Mouse (Mus musculus) heart, postnatal 25 days (tissue): ENCODE data around the gene Tekt3. TPM values are rescaled to one million over a fixed set of nuclear protein-coding genes. Genes with fewer than 3 reads are reported as not detected.

Experiments used
- DNase-seq: peaks from one replicate; pipeline ENCODE4 v3.0.0; 2022; ENCODE audit warnings: low spot score
- intact Hi-C: fragments of 180-260 bp; cut with DNase I; formaldehyde crosslinking; loops from one replicate; pipeline ENCODE4 v1.15.1; 2025
- total RNA-seq, 2 experiments: library from RNA; stranded (reverse); gene quantifications; 2 replicates each; pipeline ENCODE4 v1.2.3; 2021

The Tekt3 gene
- total RNA-seq, 2 experiments from 2014 or later = not detected

DNA sequence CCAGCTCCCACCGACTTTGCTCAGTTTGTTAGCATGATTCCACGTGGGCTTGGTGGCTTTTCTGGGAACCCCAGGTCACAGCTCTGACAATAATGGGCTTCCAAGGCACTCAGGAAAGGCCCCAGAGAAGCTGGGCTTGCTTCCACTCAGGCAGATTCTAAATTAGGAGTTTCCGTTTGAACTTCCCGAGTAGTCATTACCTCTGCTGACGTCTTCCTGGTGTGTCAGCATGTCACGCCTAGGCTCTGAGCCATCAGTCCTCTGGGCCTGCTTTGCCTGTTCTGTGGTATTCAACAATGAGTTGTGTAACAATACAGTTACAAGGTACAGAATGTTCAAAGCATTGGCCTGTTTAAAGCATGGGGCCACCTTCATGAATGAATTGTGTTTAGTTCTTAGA lies 74.8 kb downstream of the Tekt3 start:
- peak; percentile 77 for DNase-seq
- intact Hi-C loops = no loop called here

DNA sequence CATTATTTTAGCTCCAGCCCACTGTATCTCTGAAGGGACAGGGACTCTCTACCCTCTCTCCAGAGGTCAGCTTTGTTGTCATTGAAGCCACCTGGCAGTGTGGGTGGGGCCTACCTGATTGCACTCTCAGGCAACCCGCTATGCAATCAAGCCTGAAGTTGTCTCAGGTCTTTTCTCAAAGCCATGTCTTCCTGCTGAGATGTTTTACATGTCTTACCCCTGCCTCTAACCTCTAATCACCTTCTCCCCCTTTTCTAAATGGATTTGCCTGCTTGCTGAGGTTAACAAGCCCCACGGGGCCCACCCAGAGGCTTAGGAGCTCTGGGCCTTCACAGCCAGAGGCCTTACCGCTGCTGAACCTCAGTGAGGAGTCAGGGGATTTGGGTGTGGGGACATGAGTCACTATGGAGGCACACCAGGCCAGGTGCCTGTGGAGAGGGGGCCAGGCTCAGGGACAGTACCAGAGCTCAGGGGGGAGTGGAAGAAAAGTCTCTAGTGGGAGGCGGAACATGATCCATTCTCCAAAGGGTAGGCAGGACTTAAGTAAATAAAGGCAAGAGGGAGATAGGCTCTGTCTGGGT lies 75.5 kb downstream of the Tekt3 start:
- intact Hi-C loops = no loop called here
- no peak for DNase-seq

DNA sequence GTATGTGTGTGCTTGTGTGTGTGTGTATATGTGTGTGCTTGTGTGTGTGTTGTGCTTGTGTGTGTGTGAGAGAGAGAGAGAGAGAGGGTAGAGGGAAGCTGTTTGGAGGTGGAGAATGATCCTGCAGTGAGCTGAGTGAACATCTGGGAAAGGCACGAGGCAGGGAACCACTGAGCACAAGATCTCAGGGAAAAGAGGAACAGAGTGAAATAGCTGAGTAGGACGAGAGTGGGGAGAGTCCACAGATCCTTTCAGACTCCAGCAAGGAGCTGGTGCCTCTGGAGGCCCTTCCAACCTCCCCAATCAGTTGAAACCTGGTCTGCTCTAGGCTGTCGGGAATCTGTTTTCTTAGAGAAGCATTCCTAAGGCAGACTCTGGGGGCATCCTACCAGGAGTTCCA lies 77.3 kb downstream of the Tekt3 start:
- intact Hi-C loops = no loop called here
- DNase-seq = no peak

DNA sequence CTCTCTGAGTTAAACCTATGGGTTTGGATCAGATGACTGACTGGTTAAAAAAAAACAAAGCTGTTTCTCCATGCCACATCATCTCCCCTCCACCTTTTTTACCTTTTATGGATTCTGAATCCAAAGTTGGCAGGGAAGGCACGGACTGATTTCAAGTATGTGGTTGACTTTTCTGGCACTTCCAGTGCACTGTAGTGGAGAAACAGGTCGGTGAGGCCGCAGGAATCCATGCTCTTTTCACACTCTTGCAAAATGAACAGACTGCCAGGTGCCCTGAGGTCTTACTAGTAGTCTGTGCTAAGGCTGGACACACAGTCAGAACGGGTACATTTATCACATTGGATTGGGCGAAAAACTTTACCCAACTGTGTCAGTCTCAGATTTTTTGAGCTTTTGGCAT lies 80.9 kb downstream of the Tekt3 start:
- no peak for DNase-seq
- intact Hi-C loops = no loop called here

DNA sequence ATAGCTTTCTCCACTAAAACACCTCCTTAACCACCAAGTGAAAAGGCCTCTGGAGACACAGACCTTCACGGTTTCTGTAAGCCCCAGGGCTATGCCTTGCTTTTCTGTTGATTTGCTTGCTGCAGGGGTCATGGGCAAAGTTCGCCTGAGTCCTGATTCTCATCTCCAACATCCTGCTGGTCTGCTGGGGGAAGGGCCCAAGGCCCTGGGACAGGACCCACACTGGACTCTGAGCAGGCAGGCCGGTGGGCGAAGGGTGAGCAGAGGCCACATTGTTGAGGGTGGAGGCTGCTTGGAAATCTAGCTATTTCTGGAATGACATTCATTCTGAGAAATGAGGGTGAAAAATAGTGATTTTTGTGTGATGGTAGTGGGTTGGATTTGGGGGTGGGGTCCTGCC lies 81.4 kb downstream of the Tekt3 start:
- DNase-seq = no peak
- intact Hi-C loops = no loop called here

DNA sequence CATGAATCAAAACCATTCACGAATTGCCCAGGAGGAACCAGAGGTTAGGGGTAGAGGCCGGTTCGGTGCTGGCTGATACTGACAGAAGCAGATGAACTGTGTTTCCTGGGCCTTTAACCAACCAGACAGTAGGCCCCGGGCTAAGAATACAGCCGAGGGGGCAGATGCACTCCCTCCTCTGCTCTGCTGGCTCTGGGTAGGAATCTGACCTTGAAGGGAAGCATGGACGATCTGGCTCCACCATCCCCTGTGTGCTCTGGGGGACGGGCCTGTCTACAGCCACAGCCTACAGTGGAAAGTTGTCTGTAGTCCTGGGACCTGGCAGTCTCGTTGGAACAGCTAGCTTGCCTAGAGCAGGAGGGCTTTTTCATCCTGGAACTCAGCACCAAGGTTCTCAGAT lies 82.0 kb downstream of the Tekt3 start:
- DNase-seq = no peak
- intact Hi-C loops = no loop called here

Other genes with a start within 250 kb of the Tekt3 start
- 1 to 10 TPM; 5.4 to 6.5 TPM for gene Trim16, start 241.4 kb upstream of the Tekt3 start, total RNA-seq
- under 1 TPM; 0.17 to 0.26 TPM for gene Fbxw10, start 214.6 kb upstream of the Tekt3 start, total RNA-seq
- 10 to 100 TPM; 20.4 to 23.6 TPM for gene Tvp23b, start 182.2 kb upstream of the Tekt3 start, total RNA-seq
- not detected for gene Cdrt4, start 110.5 kb upstream of the Tekt3 start, total RNA-seq
- 10 to 100 TPM; 55.9 to 63.6 TPM for gene Pmp22, start 67.3 kb downstream of the Tekt3 start, total RNA-seq